In the genomic region with DNA sequence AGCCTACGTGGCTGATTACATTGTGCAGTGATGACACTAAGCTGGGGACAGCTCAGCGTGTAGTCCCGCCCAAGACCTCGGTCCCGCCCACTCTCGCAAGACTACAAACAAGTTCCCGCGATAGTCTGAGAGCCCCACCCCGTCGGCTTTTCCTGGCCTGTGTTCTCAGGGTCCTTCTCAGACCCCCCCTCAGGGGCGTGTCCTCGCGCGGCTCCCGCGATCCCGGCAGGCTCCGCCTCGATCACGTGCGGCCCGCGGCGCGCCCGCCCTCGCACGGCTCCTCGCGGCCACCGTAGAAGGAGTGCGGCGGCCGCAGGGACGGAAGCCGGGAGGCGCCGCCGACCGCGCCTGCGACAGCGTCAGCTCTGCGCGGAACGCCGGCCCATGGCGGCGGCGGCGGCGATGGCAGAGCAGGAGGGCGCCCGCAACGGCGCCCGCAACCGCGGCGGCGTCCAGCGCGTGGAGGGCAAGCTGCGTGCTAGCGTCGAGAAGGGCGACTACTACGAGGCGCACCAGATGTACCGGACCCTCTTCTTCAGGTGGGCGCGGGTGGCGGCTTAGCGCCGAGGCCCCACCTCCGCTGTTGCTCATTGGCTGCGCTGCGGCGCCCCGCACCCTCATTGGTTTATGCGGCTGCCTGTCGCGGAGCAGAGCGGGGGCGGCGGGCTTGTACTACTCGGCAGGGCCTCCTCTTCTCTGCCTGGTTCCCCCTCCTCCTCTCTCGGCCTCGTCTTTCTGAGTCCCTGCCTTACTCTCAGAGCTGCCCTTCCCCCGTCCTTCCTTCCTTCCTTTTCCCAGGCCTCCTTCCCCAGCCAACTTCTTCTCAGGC, we compare ENCODE assay signal across 8 mouse cellular contexts. TPM values are rescaled to one million over a fixed set of nuclear protein-coding genes. Genes with fewer than 3 reads are reported as not detected.
DNase-seq lines count a peak whose midpoint lies in the region; ATAC-seq lines count a peak whose summit lies in the region.

A gene (plus strand): TSS at position 244 of the 829 bp plus-strand sequence.

- H3K4me1 ChIP-seq in heart, embryonic 10.5 days, result peaks cover 51% of the 10 kb centered on the region
- peaks cover 44% of the 10 kb centered on the region for H3K4me1 ChIP-seq in kidney, embryonic 15.5 days

- H3K9me3 ChIP-seq in heart, embryonic 10.5 days, result no peaks in the 10 kb centered on the region
- no peaks in the 10 kb centered on the region for H3K9me3 ChIP-seq in kidney, embryonic 15.5 days (replicated peaks)

- no peaks in the 10 kb centered on the region for H3K27me3 ChIP-seq in heart, embryonic 10.5 days (ENCODE audit: insufficient read depth, poor library complexity, severe bottlenecking)
- H3K27me3 ChIP-seq in kidney, embryonic 15.5 days, result no peaks in the 10 kb centered on the region

- peak; percentile 81 for ATAC-seq in erythroblast, adult 5-6 weeks (replicated peaks; ENCODE audit: low FRiP score, poor library complexity, severe bottlenecking)
- ATAC-seq in kidney, embryonic 15.5 days (replicated peaks; ENCODE audit: low FRiP score), result peak; percentile 96
- peak; percentile 82 for ATAC-seq in monocyte, adult 5-6 weeks (replicated peaks; ENCODE audit: insufficient number of reproducible peaks, low FRiP score, low TSS enrichment, poor library complexity, severe bottlenecking)

- WGBS in heart, embryonic 10.5 days, result under 1% methylated on average over 87 of the region's 90 CpGs
- under 1% methylated on average over 88 of the region's 90 CpGs for WGBS in kidney, embryonic 15.5 days

- peak within 1 kb of the TSS; percentile 73 for H3K4me2 ChIP-seq in kidney, embryonic 15.5 days

- peak within 1 kb of the TSS; percentile 85 for H3K9ac ChIP-seq in kidney, embryonic 15.5 days

- peak within 1 kb of the TSS; percentile 86 for H3K4me3 ChIP-seq in heart, embryonic 10.5 days
- peak within 1 kb of the TSS; percentile 87 for H3K4me3 ChIP-seq in kidney, embryonic 15.5 days (replicated peaks)

- H3K36me3 ChIP-seq in heart, embryonic 10.5 days, result peaks cover 46% of the 10 kb centered on the region
- H3K36me3 ChIP-seq in kidney, embryonic 15.5 days, result peaks cover 37% of the 10 kb centered on the region

- H3K27ac ChIP-seq in heart, embryonic 10.5 days, result peak within 1 kb of the TSS; percentile 96
- peak within 1 kb of the TSS; percentile 93 for H3K27ac ChIP-seq in kidney, embryonic 15.5 days

- peak; percentile 99 to 100 for DNase-seq in B cell, adult 2 months
- DNase-seq in brain, adult 2 months (ENCODE audit: low read depth, low spot score), result peak; percentile 99
- DNase-seq in heart, embryonic 10.5 days (ENCODE audit: low spot score), result peak; percentile 100
- DNase-seq in liver, result peak; percentile 99
- peak; percentile 97 to 99 for DNase-seq in spleen, postnatal 4 days (ENCODE audit: low spot score in 2 of 2)

RNA-seq across cellular contexts. Expression of the gene that starts here (rescaled TPM):
- total RNA-seq in erythroblast, adult 5-6 weeks (2015; ENCODE audit: low replicate concordance), result 14.4 and 15.5 TPM in 2 replicates
- total RNA-seq in erythroblast, adult 5-6 weeks (2017; ENCODE audit: low replicate concordance), result 5.4 and 12.4 TPM in 2 replicates
- 193 and 205 TPM in 2 replicates for polyA plus RNA-seq in heart, embryonic 10.5 days (2016; fragmentation: Nextera tagmentation; extraction: Ambion mirVana)
- 142 and 157 TPM in 2 replicates for polyA plus RNA-seq in kidney, embryonic 15.5 days (2015; fragmentation: Nextera tagmentation; extraction: Ambion mirVana)
- 20.5 to 26.5 TPM (median 21.0 TPM) in 3 replicates for total RNA-seq in monocyte, adult 5-6 weeks (2017)

Comparison
In these comparisons a context has a peak if more than half of its experiments do, and no peak if none do; other contexts are left out.
1. Peak in every context shown above with its lines: DNase-seq, ATAC-seq, H3K4me3 ChIP-seq and H3K27ac ChIP-seq.